Mouse (Mus musculus) MEL (cell line): ENCODE measurements around the gene Nr2f6.

Experiments
- CTCF ChIP-seq, 3 experiments: IDR thresholded peaks in 2 of 3; conservative IDR thresholded peaks in 1 of 3; 2 replicates each; pipeline ENCODE4 v1.5.1; 2011 to 2012; ENCODE audit warnings: low read length in 3 of 3, low read depth in 2 of 3, mild to moderate bottlenecking in 2 of 3, improper control_type of control experiment in 1 of 3, inconsistent platforms in 1 of 3, mixed read lengths in 1 of 3, moderate library complexity in 1 of 3; ENCODE audit not compliant: control insufficient read depth in 1 of 3, insufficient read depth in 1 of 3, poor library complexity in 1 of 3, severe bottlenecking in 1 of 3
- EP300 ChIP-seq, 2 experiments: IDR thresholded peaks; 2 replicates each; pipeline ENCODE4 v1.6.1; 2011; ENCODE audit warnings: improper control_type of control experiment in 2 of 2, low read length in 2 of 2, low read depth in 1 of 2, mild to moderate bottlenecking in 1 of 2
- KAT2A ChIP-seq: conservative IDR thresholded peaks from 2 replicates; pipeline ENCODE4 v1.6.1; 2012; ENCODE audit warnings: low read depth, low read length, improper control_type of control experiment, inconsistent platforms
- MAFK ChIP-seq: IDR thresholded peaks from 2 replicates; pipeline ENCODE4 v1.6.1; 2011; ENCODE audit warnings: low read depth, mild to moderate bottlenecking, low read length, improper control_type of control experiment, borderline replicate concordance
- MYC ChIP-seq: IDR thresholded peaks from 2 replicates; pipeline ENCODE4 v1.6.1; 2011; ENCODE audit warnings: low read depth, mild to moderate bottlenecking, low read length, improper control_type of control experiment, moderate library complexity
- POLR2A ChIP-seq, 2 experiments: IDR thresholded peaks; 2 replicates each; pipeline ENCODE4 v1.6.1; 2011 to 2012; ENCODE audit warnings: low read length in 2 of 2, mild to moderate bottlenecking in 2 of 2, control low read depth in 1 of 2, improper control_type of control experiment in 1 of 2, low read depth in 1 of 2, moderate library complexity in 1 of 2; ENCODE audit not compliant: control insufficient read depth in 1 of 2, insufficient read depth in 1 of 2, poor library complexity in 1 of 2
- RCOR1 ChIP-seq: IDR thresholded peaks from 2 replicates; pipeline ENCODE4 v1.6.1; 2012; ENCODE audit warnings: low read depth, mild to moderate bottlenecking, inconsistent platforms, low read length, improper control_type of control experiment
- USF1 ChIP-seq: IDR thresholded peaks from 2 replicates; pipeline ENCODE4 v1.6.1; 2014; ENCODE audit warnings: low read depth, mild to moderate bottlenecking, inconsistent platforms, low read length, improper control_type of control experiment, moderate library complexity
- ZKSCAN1 ChIP-seq: IDR thresholded peaks from 2 replicates; pipeline ENCODE4 v1.6.1; 2012; ENCODE audit warnings: low read depth, mild to moderate bottlenecking, inconsistent platforms, low read length, improper control_type of control experiment, moderate library complexity

GRCm38 (mm10) chr8:71392871-71393270 is 11.1 kb upstream of the Nr2f6 start:
- TF ChIP-seq EP300 (IDR thresholded peaks at IDR 0.05; ENCODE audit: low read depth in 1 of 2, low read length in 2 of 2) (no peak), MAFK (no peak), KAT2A (no peak), RCOR1 (no peak), USF1 (no peak), MYC (no peak), CTCF (IDR thresholded peaks at IDR 0.05 in 2 of 3, conservative IDR thresholded peaks at IDR 0.05 in 1 of 3; ENCODE audit: control insufficient read depth in 1 of 3, insufficient read depth in 1 of 3, low read depth in 2 of 3, low read length in 3 of 3, poor library complexity in 1 of 3, severe bottlenecking in 1 of 3) (no peak), ZKSCAN1 (no peak), POLR2A (IDR thresholded peaks at IDR 0.05; ENCODE audit: control insufficient read depth in 1 of 2, insufficient read depth in 1 of 2, low read depth in 1 of 2, low read length in 2 of 2, poor library complexity in 1 of 2) (no peak)
